Comparison of ENCODE assay signal across 23 mouse cellular contexts in the genomic region with DNA sequence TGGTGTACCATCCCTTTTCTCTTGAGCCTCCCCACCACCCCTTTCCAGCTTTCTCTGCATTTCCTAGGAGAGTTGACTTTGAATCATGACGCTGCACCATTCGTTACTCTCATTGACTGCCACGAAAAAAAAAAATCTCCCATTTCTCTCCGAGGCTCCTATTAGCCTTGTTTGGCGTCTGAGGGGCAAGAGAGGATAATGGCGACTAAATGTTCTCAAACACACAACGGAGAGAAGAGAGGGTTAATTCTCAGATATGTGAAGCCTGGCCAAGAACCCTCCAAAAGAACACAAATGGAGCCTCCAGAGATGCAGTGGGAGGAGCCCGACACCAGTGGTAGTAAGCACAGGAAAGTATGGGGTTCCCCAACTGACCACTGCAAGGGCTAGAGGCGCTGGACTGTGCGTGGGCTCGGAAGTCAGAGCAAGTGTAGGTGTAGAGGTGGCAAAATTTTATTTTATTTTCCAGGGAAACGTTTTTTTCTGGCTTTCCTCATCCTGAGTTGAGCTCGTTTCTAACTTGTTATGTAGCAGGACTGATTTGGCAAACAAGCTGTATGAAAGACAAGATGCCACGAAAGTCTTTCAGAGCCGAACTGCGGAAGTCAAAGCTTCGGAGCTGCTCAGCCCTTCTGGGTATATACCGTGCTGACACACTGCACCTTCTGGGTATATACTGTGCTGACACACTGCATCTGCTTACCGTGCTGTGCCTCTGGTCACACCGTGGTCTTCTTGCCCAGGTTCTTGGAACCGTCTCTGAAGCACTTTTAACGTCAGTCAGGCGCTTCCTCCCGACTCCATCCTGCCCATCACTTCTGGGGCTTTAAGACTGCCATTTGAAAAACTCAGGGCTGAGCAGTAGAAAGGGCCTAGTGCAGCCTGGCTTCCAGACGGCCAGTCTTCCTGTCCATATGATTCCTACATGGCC. TPM values are rescaled to one million over a fixed set of nuclear protein-coding genes. Genes with fewer than 3 reads are reported as not detected.
DNase-seq lines count a peak whose midpoint lies in the region; ATAC-seq and TF ChIP-seq lines count a peak whose summit lies in the region.
"Had no signal": no experiment of that assay in that cellular context is flagged by ENCODE, and none has a peak within 500 bp of the region (broad histone marks: within the 10 kb centered on the region; RNA-seq: fewer than 3 reads in every experiment).

No protein-coding gene starts in this region.

- dilution Hi-C loops in CH12.LX (cut with MboI; ENCODE audit: extremely low pct_ligation_motif_present, extremely low pct_unique_long_range_greater_than_20kb, low sequenced_read_pairs), result no loop called here

- DNase-seq in heart, adult 11 months, result peak; percentile 86
- DNase-seq in heart, postnatal 10 days, result no peak
- peak; percentile 61 for DNase-seq in lung, postnatal 10 days
- no peak for DNase-seq in lung, adult 2 months
- DNase-seq in CH12.LX (ENCODE audit: extremely low read depth) (peak; percentile 37), adipocyte (ENCODE audit: low spot score) (no peak)
- DNase-seq: adrenal gland, postnatal 25 days; cerebellum, adult 18-20 months; cerebellum, postnatal 25 days; heart, postnatal 36 days; midbrain, embryonic 14.5 days; thymus, postnatal 14 days had no signal

- TF ChIP-seq POLR2A in lung, adult 2 months (IDR thresholded peaks at IDR 0.05; ENCODE audit: borderline replicate concordance, extremely low read depth, low read depth, low read length), result no peak
- TF ChIP-seq POLR2A in CH12.LX (IDR thresholded peaks at IDR 0.05; ENCODE audit: low read depth, low read length), result peak; percentile 35; the same call in 1 of the 2 replicates

- H3K4me2 ChIP-seq in CH12.LX (ENCODE audit: insufficient read depth, low read depth, poor library complexity, severe bottlenecking), result peak overlapping the region; percentile 80
- H3K4me2 ChIP-seq in limb, embryonic 15.5 days, result no peak overlapping the region
- H3K4me2 ChIP-seq: heart, embryonic 13.5 days; hindbrain, embryonic 15.5 days; liver, embryonic 15.5 days had no signal

- no peak for TF ChIP-seq CTCF in lung, adult 2 months (IDR thresholded peaks at IDR 0.05; ENCODE audit: insufficient read depth, low read length)
- no peak for TF ChIP-seq CTCF in CH12.LX (conservative IDR thresholded peaks at IDR 0.05 in 1 of 2, IDR thresholded peaks at IDR 0.05 in 1 of 2; ENCODE audit: low read depth in 2 of 2, low read length in 2 of 2)

- no peak for ATAC-seq in limb, embryonic 15.5 days (ENCODE audit: insufficient number of reproducible peaks, low FRiP score, low TSS enrichment, low read depth)
- ATAC-seq in megakaryocyte, adult 5-6 weeks (ENCODE audit: poor library complexity, severe bottlenecking), result no peak
- ATAC-seq: forebrain, embryonic 14.5 days; intestine, postnatal 0 days; lung, postnatal 0 days; Patski had no signal

- 77% methylated on average over 25 of the region's 25 CpGs for WGBS in lung, adult 2 months
- WGBS in limb, embryonic 15.5 days, result 75% methylated on average over 25 of the region's 25 CpGs

- in situ Hi-C loops in CH12.LX (cut with MboI; ENCODE audit: low pct_ligation_motif_present, low pct_unique_long_range_greater_than_20kb, low sequenced_read_pairs), result no loop called here

- no peaks in the 10 kb centered on the region for H3K36me3 ChIP-seq in CH12.LX (replicated peaks in 1 of 2; ENCODE audit: control insufficient read depth in 1 of 2, insufficient read depth in 1 of 2, low read length in 1 of 2)
- no peaks in the 10 kb centered on the region for H3K36me3 ChIP-seq in limb, embryonic 15.5 days
- H3K36me3 ChIP-seq: heart, embryonic 13.5 days; hindbrain, embryonic 15.5 days; liver, embryonic 15.5 days had no signal

- H3K4me3 ChIP-seq in lung, adult 2 months (replicated peaks; ENCODE audit: extremely low read depth, low read depth, low read length), result no peak overlapping the region
- H3K4me3 ChIP-seq in CH12.LX (replicated peaks in 1 of 3; ENCODE audit: low read depth in 2 of 3, low read length in 2 of 3, poor library complexity in 1 of 3), result peak overlapping the region; percentile 35 to 53 (median 42)
- no peak overlapping the region for H3K4me3 ChIP-seq in limb, embryonic 15.5 days
- H3K4me3 ChIP-seq: heart, embryonic 13.5 days; hindbrain, embryonic 15.5 days; left cerebral cortex, adult 2 months; liver, embryonic 15.5 days had no signal

- H3K4me1 ChIP-seq in lung, adult 2 months (ENCODE audit: control insufficient read depth, insufficient read depth, low read length), result peaks cover 6% of the 10 kb centered on the region
- peaks cover 25 to 69% of the 10 kb centered on the region in 2 experiments for H3K4me1 ChIP-seq in CH12.LX (ENCODE audit: control insufficient read depth in 1 of 2, insufficient read depth in 2 of 2)
- peaks cover 62% of the 10 kb centered on the region for H3K4me1 ChIP-seq in limb, embryonic 15.5 days

- peak overlapping the region; percentile 97 for H3K27ac ChIP-seq in CH12.LX (ENCODE audit: insufficient read depth, low read depth)
- peak overlapping the region; percentile 22; the same call in 1 of the 2 replicates for H3K27ac ChIP-seq in limb, embryonic 15.5 days
- H3K27ac ChIP-seq: hindbrain, embryonic 15.5 days; kidney, postnatal 0 days; left cerebral cortex, adult 2 months had no signal

- TF ChIP-seq RAD21 in CH12.LX (IDR thresholded peaks at IDR 0.05; ENCODE audit: low read depth, low read length), result no peak

- TF ChIP-seq EP300 in CH12.LX (IDR thresholded peaks at IDR 0.05; ENCODE audit: low read length), result 0 out of 2 replicates have a peak, but pooled peaks have one; percentile 38

- intact Hi-C loops in heart, postnatal 10 days (cut with DNase I), result no loop called here

- H3K9ac ChIP-seq in CH12.LX (ENCODE audit: insufficient read depth, low read depth), result peak overlapping the region; percentile 64
- H3K9ac ChIP-seq in limb, embryonic 15.5 days, result no peak overlapping the region
- H3K9ac ChIP-seq: heart, embryonic 13.5 days; hindbrain, embryonic 15.5 days; liver, embryonic 15.5 days had no signal

- 0 out of 2 replicates have a peak, but pooled peaks cover 6% of the 10 kb centered on the region for H3K79me2 ChIP-seq in CH12.LX (replicated peaks; ENCODE audit: control insufficient read depth, extremely low read depth, insufficient read depth, poor library complexity, severe bottlenecking)

- H3K9me3 ChIP-seq in CH12.LX (replicated peaks; ENCODE audit: low read length), result no peaks in the 10 kb centered on the region
- no peaks in the 10 kb centered on the region for H3K9me3 ChIP-seq in limb, embryonic 15.5 days
- H3K9me3 ChIP-seq: heart, embryonic 13.5 days; hindbrain, embryonic 15.5 days; liver, embryonic 15.5 days had no signal

- H3K27me3 ChIP-seq in CH12.LX (replicated peaks), result no peaks in the 10 kb centered on the region
- no peaks in the 10 kb centered on the region for H3K27me3 ChIP-seq in limb, embryonic 15.5 days
- H3K27me3 ChIP-seq: heart, embryonic 13.5 days; hindbrain, embryonic 15.5 days; liver, embryonic 15.5 days; Patski had no signal

TF ChIP-seq in CH12.LX, 34 proteins besides CTCF, POLR2A, EP300 and RAD21 (continues in another document):
- TF ChIP-seq MEF2A (IDR thresholded peaks at IDR 0.05; ENCODE audit: borderline replicate concordance, low read depth, low read length) (0 out of 2 replicates have a peak, but pooled peaks have one; percentile 21), JUND (conservative IDR thresholded peaks at IDR 0.05; ENCODE audit: low read depth, low read length) (no peak), MAX (IDR thresholded peaks at IDR 0.05; ENCODE audit: low read length) (0 out of 2 replicates have a peak, but pooled peaks have one; percentile 6), ETS1 (conservative IDR thresholded peaks at IDR 0.05; ENCODE audit: low read depth, low read length) (no peak), POLR2AphosphoS2 (IDR thresholded peaks at IDR 0.05; ENCODE audit: low read depth, low read length) (no peak), JUN (IDR thresholded peaks at IDR 0.05; ENCODE audit: insufficient read depth, low read depth, low read length) (no peak), UBTF (IDR thresholded peaks at IDR 0.05; ENCODE audit: low read depth, low read length) (no peak), ZNF384 (IDR thresholded peaks at IDR 0.05; ENCODE audit: low read depth, low read length) (no peak; the same call in 1 of the 2 replicates), PAX5 (IDR thresholded peaks at IDR 0.05; ENCODE audit: low read length) (no peak), USF1 (IDR thresholded peaks at IDR 0.05; ENCODE audit: low read depth, low read length) (no peak), MAFK (IDR thresholded peaks at IDR 0.05; ENCODE audit: insufficient replicate concordance, low read length) (no peak), NELFE (IDR thresholded peaks at IDR 0.05; ENCODE audit: low read depth, low read length) (peak; percentile 53; the same call in 1 of the 2 replicates), GABPA (IDR thresholded peaks at IDR 0.05; ENCODE audit: insufficient replicate concordance, low read depth, low read length) (no peak), CHD1 (IDR thresholded peaks at IDR 0.05; ENCODE audit: low read depth, low read length) (peak; percentile 87)

RNA-seq across cellular contexts. Expression of a gene that starts 7.2 kb away (rescaled TPM):
- total RNA-seq in heart, postnatal 10 days (2021), result 10 to 100 TPM; 30.2 to 31.0 TPM
- 4.1 and 8.0 TPM in 2 replicates for polyA plus RNA-seq in lung, adult 2 months (2012; rRNA removed)
- 21.0 and 26.3 TPM in 2 replicates for total RNA-seq in CH12.LX (2012; rRNA removed)
- total RNA-seq in CH12.LX (2014; rRNA removed), result 24.3 and 24.4 TPM in 2 replicates
- 37.9 and 39.0 TPM in 2 replicates for polyA plus RNA-seq in CH12.LX (2012; ENCODE audit: insufficient read length, low read depth)
- polyA plus RNA-seq in limb, embryonic 15.5 days (2015; fragmentation: Nextera tagmentation; extraction: Ambion mirVana), result 98.4 and 108 TPM in 2 replicates
- total RNA-seq in megakaryocyte, adult 5-6 weeks (2015), result 60.2 and 73.4 TPM in 2 replicates
- total RNA-seq in megakaryocyte, adult 5-6 weeks (2017), result 79.2 and 85.9 TPM in 2 replicates

RNA-seq across cellular contexts. Expression of a gene that starts 44.9 kb away (rescaled TPM):
- 10 to 100 TPM; 35.8 to 36.7 TPM for total RNA-seq in heart, postnatal 10 days (2021)
- polyA plus RNA-seq in lung, adult 2 months (2012; rRNA removed), result 10.4 and 18.5 TPM in 2 replicates
- total RNA-seq in CH12.LX (2012; rRNA removed) (14.1 and 15.4 TPM in 2 replicates), CH12.LX (2014; rRNA removed) (25.8 and 27.1 TPM in 2 replicates)
- 20.4 and 23.7 TPM in 2 replicates for polyA plus RNA-seq in CH12.LX (2012; ENCODE audit: insufficient read length, low read depth)
- polyA plus RNA-seq in limb, embryonic 15.5 days (2015; fragmentation: Nextera tagmentation; extraction: Ambion mirVana), result 48.5 and 48.9 TPM in 2 replicates
- total RNA-seq in megakaryocyte, adult 5-6 weeks (2015), result 67.1 and 67.3 TPM in 2 replicates
- 67.6 and 70.3 TPM in 2 replicates for total RNA-seq in megakaryocyte, adult 5-6 weeks (2017)

RNA-seq across cellular contexts. Expression of a gene that starts 45.2 kb away (rescaled TPM):
- total RNA-seq in heart, postnatal 10 days (2021), result 10 to 100 TPM; 33.4 to 37.4 TPM
- 4.9 and 6.9 TPM in 2 replicates for polyA plus RNA-seq in lung, adult 2 months (2012; rRNA removed)
- 38.8 and 42.2 TPM in 2 replicates for total RNA-seq in CH12.LX (2012; rRNA removed)
- total RNA-seq in CH12.LX (2014; rRNA removed), result 95.7 and 106 TPM in 2 replicates
- 41.0 and 43.4 TPM in 2 replicates for polyA plus RNA-seq in CH12.LX (2012; ENCODE audit: insufficient read length, low read depth)
- polyA plus RNA-seq in limb, embryonic 15.5 days (2015; fragmentation: Nextera tagmentation; extraction: Ambion mirVana), result 59.5 and 62.5 TPM in 2 replicates
- 154 and 163 TPM in 2 replicates for total RNA-seq in megakaryocyte, adult 5-6 weeks (2015)
- total RNA-seq in megakaryocyte, adult 5-6 weeks (2017), result 77.1 and 79.1 TPM in 2 replicates

Comparison
In these comparisons a context has a peak if more than half of its experiments do, and no peak if none do; other contexts are left out.
1. DNase-seq: peak in heart, adult 11 months (single experiment), lung, postnatal 10 days (single experiment) and CH12.LX (single experiment); none in heart, postnatal 10 days (0 of 2), lung, adult 2 months (single experiment) and adipocyte (single experiment).
2. H3K4me3 ChIP-seq: peak in CH12.LX (3 of 3); none in lung, adult 2 months (single experiment) and limb, embryonic 15.5 days (single experiment).